Mouse (Mus musculus) Muller cell, postnatal 12 days (primary cell): ENCODE measurements around the gene Nfe2.

Experiments
- DNase-seq: peaks from one replicate; pipeline ENCODE4 v3.0.0-alpha.2; 2015; ENCODE audit errors: inconsistent ontology term

Nfe2 gene

GRCm38 (mm10) chr15:103257790-103258728 lies at the start of gene Nfe2:
TSS of gene Nfe2 (minus strand) at chr15:103258403.
- peak; percentile 64 for DNase-seq

GRCm38 (mm10) chr15:103307125-103307524 lies 48.9 kb upstream of the Nfe2 start:
- DNase-seq, result peak; percentile 85

- no peak for DNase-seq
Measured at GRCm38 (mm10) chr15:103305792-103306645, 47.8 kb upstream of the Nfe2 start.

GRCm38 (mm10) chr15:103305070-103305678 lies 47.0 kb upstream of the Nfe2 start:
- DNase-seq, result peak; percentile 96

- DNase-seq, result no peak
Measured at GRCm38 (mm10) chr15:103304616-103304969, 46.4 kb upstream of the Nfe2 start.

GRCm38 (mm10) chr15:103303916-103304615 lies 45.9 kb upstream of the Nfe2 start:
- no peak for DNase-seq

GRCm38 (mm10) chr15:103302341-103303021 lies 44.3 kb upstream of the Nfe2 start:
- no peak for DNase-seq

GRCm38 (mm10) chr15:103301547-103302340 lies 43.5 kb upstream of the Nfe2 start:
- no peak for DNase-seq

GRCm38 (mm10) chr15:103301046-103301445 lies 42.8 kb upstream of the Nfe2 start:
- DNase-seq, result no peak

- DNase-seq, result no peak
Measured at GRCm38 (mm10) chr15:103300560-103300959, 42.4 kb upstream of the Nfe2 start.

GRCm38 (mm10) chr15:103300067-103300471 lies 41.9 kb upstream of the Nfe2 start:
- DNase-seq, result no peak

- no peak for DNase-seq
Measured at GRCm38 (mm10) chr15:103299644-103300043, 41.4 kb upstream of the Nfe2 start.

- DNase-seq, result no peak
Measured at GRCm38 (mm10) chr15:103298861-103299616, 40.8 kb upstream of the Nfe2 start.

GRCm38 (mm10) chr15:103298026-103298425 lies 39.8 kb upstream of the Nfe2 start:
- DNase-seq, result no peak

GRCm38 (mm10) chr15:103297313-103297712 lies 39.1 kb upstream of the Nfe2 start:
- DNase-seq, result no peak

GRCm38 (mm10) chr15:103295851-103296250 lies 37.6 kb upstream of the Nfe2 start:
- DNase-seq, result no peak

GRCm38 (mm10) chr15:103294649-103295048 lies 36.4 kb upstream of the Nfe2 start:
- no peak for DNase-seq

- DNase-seq, result no peak
Measured at GRCm38 (mm10) chr15:103293375-103293774, 35.2 kb upstream of the Nfe2 start.

GRCm38 (mm10) chr15:103292673-103293345 lies 34.6 kb upstream of the Nfe2 start:
- DNase-seq, result peak; percentile 42
